Mouse (Mus musculus) brain, embryonic 14.5 days (tissue): Measurements from ENCODE around the gene Abcf2.

Experiments
- CTCF ChIP-seq: fragments of 200-500 bp; IDR thresholded peaks from 2 replicates; pipeline ENCODE4 v1.5.1; 2012; ENCODE audit warnings: inconsistent platforms, mild to moderate bottlenecking, moderate library complexity, borderline replicate concordance; ENCODE audit not compliant: insufficient read depth, insufficient read length; ENCODE audit errors: extremely low read depth
- POLR2A ChIP-seq: fragments of 200-500 bp; IDR thresholded peaks from 2 replicates; pipeline ENCODE4 v1.6.1; 2012; ENCODE audit warnings: mild to moderate bottlenecking, inconsistent platforms, borderline replicate concordance; ENCODE audit not compliant: poor library complexity, insufficient read depth, insufficient read length, severe bottlenecking; ENCODE audit errors: extremely low read depth

DNA sequence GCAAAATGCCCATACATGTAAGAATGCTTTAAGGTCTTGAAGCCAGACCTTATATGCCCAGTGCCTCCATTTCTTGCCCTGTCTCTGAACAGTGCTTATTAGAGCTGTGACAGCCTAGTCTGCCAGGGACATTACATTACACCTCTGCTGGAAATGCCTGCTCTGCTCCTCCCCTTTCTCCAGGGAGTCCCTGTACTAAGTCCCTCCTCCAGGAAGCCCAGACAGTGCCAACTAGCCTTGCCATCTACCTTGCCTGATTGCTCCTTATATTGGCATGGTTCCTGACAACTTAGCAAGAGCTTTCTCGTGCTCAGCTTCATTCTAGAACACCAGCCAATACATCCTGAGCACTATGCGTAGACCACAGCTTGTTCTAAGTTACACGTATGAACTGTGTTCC is 41.5 kb downstream of the Abcf2 start:
- TF ChIP-seq CTCF: no peak
- TF ChIP-seq POLR2A: no peak
